8 mouse cellular contexts compared by ENCODE assay signal in genomic region chr4:154159961-154160537, GRCm38 (mm10). TPM values are rescaled to one million over a fixed set of nuclear protein-coding genes. Genes with fewer than 3 reads are reported as not detected.
A peak's percentile ranks its signal among the peaks of the same experiment; 100 is the strongest.
DNase-seq lines count a peak whose midpoint lies in the region; ATAC-seq and TF ChIP-seq lines count a peak whose summit lies in the region.

No protein-coding gene starts in this region.

- H3K4me3 ChIP-seq in heart, postnatal 0 days (ENCODE audit: low read depth, low read length): peak overlapping the region; percentile 93
- H3K4me3 ChIP-seq in neural tube, embryonic 13.5 days: peak overlapping the region; percentile 89

- H3K27ac ChIP-seq in heart, postnatal 0 days (ENCODE audit: low read depth): peak overlapping the region; percentile 87
- H3K27ac ChIP-seq in neural tube, embryonic 13.5 days (replicated peaks): peak overlapping the region; percentile 85

- DNase-seq in cerebellum, adult 18-20 months: peak; percentile 40 to 54
- DNase-seq in cerebellum, adult 8-10 months: no peak
- peak; percentile 55 for DNase-seq in 416B (ENCODE audit: low read depth)
- peak; percentile 31 for DNase-seq in c-Kit-negative CD71-positive TER-119-positive erythroid progenitor cells, embryonic 14.5 days (ENCODE audit: low read depth, low spot score)
- no peak for DNase-seq in heart, postnatal 0 days (ENCODE audit: low spot score)
- DNase-seq in liver: peak; percentile 79
- DNase-seq in urinary bladder, postnatal 4 days (ENCODE audit: low spot score in 2 of 2): no peak

- ATAC-seq in heart, postnatal 0 days (ENCODE audit: insufficient read depth, low read depth): peak; percentile 36
- ATAC-seq in neural tube, embryonic 13.5 days (ENCODE audit: low read depth): peak; percentile 64

- TF ChIP-seq EP300 in heart, postnatal 0 days (IDR thresholded peaks at IDR 0.05; ENCODE audit: low read depth): no peak

- H3K36me3 ChIP-seq in heart, postnatal 0 days (replicated peaks; ENCODE audit: control insufficient read depth, insufficient read depth, low read length): peaks cover 37% of the 10 kb centered on the region
- peaks cover 33% of the 10 kb centered on the region for H3K36me3 ChIP-seq in neural tube, embryonic 13.5 days

- H3K9ac ChIP-seq in heart, postnatal 0 days (replicated peaks; ENCODE audit: low read depth, low read length): peak overlapping the region; percentile 79
- H3K9ac ChIP-seq in neural tube, embryonic 13.5 days: peak overlapping the region; percentile 81

- WGBS in heart, postnatal 0 days: 2% methylated on average over 43 of the region's 47 CpGs
- WGBS in neural tube, embryonic 13.5 days: 2% methylated on average over 46 of the region's 47 CpGs

- no peaks in the 10 kb centered on the region for H3K9me3 ChIP-seq in heart, postnatal 0 days (replicated peaks; ENCODE audit: control insufficient read depth, low read length)
- H3K9me3 ChIP-seq in neural tube, embryonic 13.5 days: no peaks in the 10 kb centered on the region

- H3K4me2 ChIP-seq in heart, postnatal 0 days (ENCODE audit: low read depth, low read length): peak overlapping the region; percentile 90
- H3K4me2 ChIP-seq in neural tube, embryonic 13.5 days: peak overlapping the region; percentile 78

- no peak for TF ChIP-seq CTCF in heart, postnatal 0 days (IDR thresholded peaks at IDR 0.05; ENCODE audit: low read depth)

- no peaks in the 10 kb centered on the region for H3K27me3 ChIP-seq in heart, postnatal 0 days (ENCODE audit: control insufficient read depth, insufficient read depth, low read length)
- no peaks in the 10 kb centered on the region for H3K27me3 ChIP-seq in neural tube, embryonic 13.5 days

- H3K4me1 ChIP-seq in heart, postnatal 0 days (ENCODE audit: control insufficient read depth, insufficient read depth): peaks cover 15% of the 10 kb centered on the region
- peaks cover 23% of the 10 kb centered on the region for H3K4me1 ChIP-seq in neural tube, embryonic 13.5 days (replicated peaks)

RNA-seq across cellular contexts. Expression of gene Tprgl, which starts 0.4 kb away (rescaled TPM):
- 116 and 146 TPM in 2 replicates for total RNA-seq in heart, postnatal 0 days (2014; rRNA removed; ENCODE audit: low replicate concordance)
- 123 and 131 TPM in 2 replicates for polyA plus RNA-seq in heart, postnatal 0 days (2015; fragmentation: Nextera tagmentation; extraction: Ambion mirVana)
- 178 and 191 TPM in 2 replicates for polyA plus RNA-seq in neural tube, embryonic 13.5 days (2015; fragmentation: Nextera tagmentation; extraction: Ambion mirVana)

RNA-seq across cellular contexts. Expression of gene Megf6, which starts 10.5 kb away (rescaled TPM):
- 53.3 and 79.8 TPM in 2 replicates for total RNA-seq in heart, postnatal 0 days (2014; rRNA removed; ENCODE audit: low replicate concordance)
- 11.6 and 12.9 TPM in 2 replicates for polyA plus RNA-seq in heart, postnatal 0 days (2015; fragmentation: Nextera tagmentation; extraction: Ambion mirVana)
- 7.4 and 8.8 TPM in 2 replicates for polyA plus RNA-seq in neural tube, embryonic 13.5 days (2015; fragmentation: Nextera tagmentation; extraction: Ambion mirVana)

RNA-seq across cellular contexts. Expression of gene Wrap73, which starts 17.9 kb away (rescaled TPM):
- total RNA-seq in heart, postnatal 0 days (2014; rRNA removed; ENCODE audit: low replicate concordance): 18.5 and 24.0 TPM in 2 replicates
- polyA plus RNA-seq in heart, postnatal 0 days (2015; fragmentation: Nextera tagmentation; extraction: Ambion mirVana): 14.3 and 16.6 TPM in 2 replicates
- polyA plus RNA-seq in neural tube, embryonic 13.5 days (2015; fragmentation: Nextera tagmentation; extraction: Ambion mirVana): 42.5 and 45.2 TPM in 2 replicates

RNA-seq across cellular contexts. Expression of gene Trp73, which starts 20.0 kb away (rescaled TPM):
- not detected in 2 replicates for total RNA-seq in heart, postnatal 0 days (2014; rRNA removed; ENCODE audit: low replicate concordance)
- polyA plus RNA-seq in heart, postnatal 0 days (2015; fragmentation: Nextera tagmentation; extraction: Ambion mirVana): 0.08 TPM in 1 of 2 replicates, not detected in the other
- polyA plus RNA-seq in neural tube, embryonic 13.5 days (2015; fragmentation: Nextera tagmentation; extraction: Ambion mirVana): 0.12 TPM in 1 of 2 replicates, not detected in the other

Comparison
In these comparisons a context has a peak if more than half of its experiments do, and no peak if none do; other contexts are left out.
1. DNase-seq: peak in cerebellum, adult 18-20 months (2 of 2), 416B (single experiment), c-Kit-negative CD71-positive TER-119-positive erythroid progenitor cells, embryonic 14.5 days (single experiment) and liver (single experiment); none in cerebellum, adult 8-10 months (single experiment), heart, postnatal 0 days (single experiment) and urinary bladder, postnatal 4 days (0 of 2).